Mouse (Mus musculus): ENCODE data around the gene Htr2b. TPM values are rescaled to one million over a fixed set of nuclear protein-coding genes. Genes with fewer than 3 reads are reported as not detected.

Htr2b gene
- polyA plus RNA-seq, 1 experiment = 2.0 TPM

DNA sequence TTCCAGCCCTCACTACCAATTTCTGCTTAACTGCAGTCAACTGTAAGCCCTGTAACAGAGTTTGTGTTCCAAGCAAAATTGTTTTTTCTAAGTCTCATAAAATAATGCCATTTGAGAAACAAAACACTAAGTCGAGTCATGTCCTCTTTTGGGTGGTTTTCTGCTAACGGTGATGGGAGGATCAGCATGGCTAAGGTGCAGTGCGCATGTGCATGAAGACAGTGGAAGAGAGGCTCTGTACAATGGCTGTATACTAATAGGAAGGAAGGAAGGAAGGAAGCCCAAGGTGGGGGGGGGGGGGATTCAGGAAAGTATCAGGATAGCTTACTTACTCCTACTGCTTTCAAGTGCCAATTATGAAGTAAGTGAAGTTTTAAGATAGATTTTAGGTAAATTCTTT is 2.4 kb upstream of the Htr2b start:
- no peak for DNase-seq (ENCODE audit: low read depth, low spot score)
- WGBS = 75% methylated on average over 3 of the region's 3 CpGs

DNA sequence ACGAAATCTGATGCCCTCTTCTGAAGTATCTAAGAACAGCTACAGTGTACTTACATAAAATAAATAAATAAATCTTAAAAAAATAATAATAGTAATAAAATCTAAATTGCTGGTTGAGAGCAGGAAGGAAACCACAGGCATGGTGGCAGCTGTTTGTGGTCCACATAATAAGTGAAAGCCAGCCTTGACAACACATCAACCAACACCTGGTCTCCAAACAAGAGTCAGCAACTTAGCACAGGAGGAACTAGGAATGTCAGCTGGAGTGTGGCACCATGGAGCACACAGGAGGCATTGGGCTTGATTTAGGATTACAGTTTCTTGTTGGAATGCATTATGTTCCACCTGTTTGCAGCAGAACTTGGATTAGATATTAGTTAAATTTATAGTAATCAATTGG is 6.7 kb downstream of the Htr2b start:
- 90% methylated on average over 1 of the region's 1 CpGs for WGBS

GRCm38 (mm10) chr1:86094413-86094812 is 17.4 kb downstream of the Htr2b start:
- DNase-seq (ENCODE audit: low read depth, low spot score) = no peak

More for the DNA sequence above, 6.7 kb downstream of the Htr2b start:
- DNase-seq (ENCODE audit: low read depth, low spot score) = no peak

DNA sequence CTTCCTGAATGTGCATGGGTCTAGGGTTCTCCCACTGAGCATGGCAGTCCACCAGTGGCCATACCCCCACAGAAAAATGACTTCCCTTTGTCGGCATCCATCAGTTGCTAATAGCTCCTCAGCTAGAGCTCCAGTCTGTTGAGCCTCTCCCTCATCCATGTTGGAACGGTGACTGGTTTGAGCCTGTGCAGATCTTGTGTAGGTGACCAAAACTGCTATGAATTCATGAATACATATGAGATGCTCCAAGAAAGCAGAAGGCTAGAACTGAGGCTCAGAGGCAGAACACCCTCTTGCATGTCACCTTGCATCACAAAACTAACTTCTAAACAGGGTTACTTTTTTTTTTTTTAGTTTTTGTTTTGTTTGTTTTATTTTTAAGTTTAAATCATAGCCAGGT is 35.2 kb downstream of the Htr2b start:
- DNase-seq (ENCODE audit: low read depth, low spot score) = no peak
- WGBS = 98% methylated on average over 2 of the region's 2 CpGs

More at GRCm38 (mm10) chr1:86094413-86094812, 17.4 kb downstream of the Htr2b start:
- 79% methylated on average over 7 of the region's 7 CpGs for WGBS

GRCm38 (mm10) chr1:86064271-86064991 is 47.3 kb downstream of the Htr2b start, which contains the start of gene Psmd1:
Gene Psmd1 (plus strand): TSS chr1:86064387.
- no peak for DNase-seq (ENCODE audit: low read depth, low spot score)
- under 1% methylated on average over 46 of the region's 47 CpGs for WGBS

GRCm38 (mm10) chr1:86062523-86062922 is 49.2 kb downstream of the Htr2b start:
- no peak for DNase-seq (ENCODE audit: low read depth, low spot score)
- WGBS = 60% methylated on average over 6 of the region's 6 CpGs

GRCm38 (mm10) chr1:86058856-86059769 is 52.7 kb downstream of the Htr2b start:
- 7% methylated on average over 21 of the region's 21 CpGs for WGBS
- peak; percentile 98 for DNase-seq (ENCODE audit: low read depth, low spot score)

DNA sequence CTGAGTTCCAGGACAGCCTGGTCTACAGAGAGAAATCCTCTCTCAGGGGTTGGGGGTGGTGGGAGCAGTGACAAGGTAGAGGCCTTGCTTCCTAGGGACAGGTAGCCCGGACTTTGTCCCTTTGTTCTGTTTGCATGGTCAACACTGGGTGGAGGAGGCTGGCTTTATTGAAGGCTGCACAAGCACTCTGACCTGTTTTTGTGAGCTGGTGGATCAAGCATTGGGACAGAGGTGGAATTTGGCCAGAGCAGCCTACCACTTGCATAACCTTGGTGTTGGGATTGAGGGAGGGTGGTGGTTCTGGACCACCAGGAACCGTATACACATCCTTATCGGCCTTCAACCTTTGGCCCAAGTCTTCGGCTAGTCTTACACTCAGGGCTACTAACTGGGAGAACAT is 55.5 kb downstream of the Htr2b start:
- 29% methylated on average over 4 of the region's 4 CpGs for WGBS
- DNase-seq (ENCODE audit: low read depth, low spot score) = no peak

- DNase-seq (ENCODE audit: low read depth, low spot score) = no peak
- 23% methylated on average over 3 of the region's 3 CpGs for WGBS
Measured at GRCm38 (mm10) chr1:86054943-86055342, 56.8 kb downstream of the Htr2b start.

DNA sequence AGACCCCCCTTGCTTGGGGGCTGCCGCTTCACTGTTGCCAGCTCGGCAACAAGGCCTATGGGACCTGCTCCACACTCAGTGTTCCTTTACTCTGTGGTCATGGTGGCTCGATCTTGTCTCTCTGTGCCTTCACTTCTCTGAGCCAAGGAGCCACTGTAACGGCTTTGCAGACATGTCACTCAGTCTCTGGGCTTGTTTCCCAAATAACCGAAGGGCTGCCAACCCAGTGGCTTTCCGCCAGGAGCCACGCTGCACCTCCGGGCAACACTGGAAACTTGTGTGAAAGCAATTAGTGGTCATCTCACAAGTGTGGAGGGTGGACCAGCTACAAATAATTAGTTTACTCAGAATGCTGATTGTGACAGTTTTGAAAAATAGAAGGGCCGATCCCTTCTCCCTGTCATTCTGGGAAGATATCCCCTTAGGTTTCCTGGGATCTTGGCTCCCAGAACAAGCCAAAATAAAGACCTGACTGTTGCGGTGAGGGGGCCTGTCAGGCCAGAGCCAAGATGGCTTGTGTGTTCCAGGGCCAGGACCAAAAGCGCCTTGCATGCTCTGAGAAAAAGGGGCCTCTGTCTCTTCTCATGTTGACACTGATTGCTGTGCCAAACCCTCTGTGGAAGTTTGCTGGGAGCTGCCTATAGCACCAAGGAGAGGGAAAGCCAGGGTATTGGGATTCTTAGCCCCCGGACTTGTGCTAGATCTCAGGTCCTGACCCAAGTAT is 58.4 kb downstream of the Htr2b start:
- DNase-seq (ENCODE audit: low read depth, low spot score) = no peak
- WGBS = 60% methylated on average over 12 of the region's 12 CpGs

Other genes with a start within 250 kb of the Htr2b start
- 107 and 112 TPM in 2 replicates for gene Itm2c, start 217.7 kb downstream of the Htr2b start, polyA plus RNA-seq (2012; rRNA removed)
- gene 4933407L21Rik, start 183.5 kb downstream of the Htr2b start, polyA plus RNA-seq (2012; rRNA removed) = 0.14 and 0.21 TPM in 2 replicates
- gene Gpr55, start 151.0 kb downstream of the Htr2b start, polyA plus RNA-seq (2012; rRNA removed) = 2.0 and 4.9 TPM in 2 replicates
- not detected in 2 replicates for gene Spata3, start 95.2 kb downstream of the Htr2b start, polyA plus RNA-seq (2012; rRNA removed)
- 4.2 and 7.3 TPM in 2 replicates for gene 2810459M11Rik, start 66.1 kb downstream of the Htr2b start, polyA plus RNA-seq (2012; rRNA removed)
- 55.9 and 64.8 TPM in 2 replicates for gene Psmd1, start 47.6 kb downstream of the Htr2b start, polyA plus RNA-seq (2012; rRNA removed)
- not detected in 2 replicates for gene Gm21972, start 21.7 kb upstream of the Htr2b start, polyA plus RNA-seq (2012; rRNA removed)
- 1.8 and 1.9 TPM in 2 replicates for gene Armc9, start 42.8 kb upstream of the Htr2b start, polyA plus RNA-seq (2012; rRNA removed)
- gene B3gnt7, start 190.9 kb upstream of the Htr2b start, polyA plus RNA-seq (2012; rRNA removed) = 89.1 and 133 TPM in 2 replicates
- gene Ncl, start 247.4 kb upstream of the Htr2b start, polyA plus RNA-seq (2012; rRNA removed) = 4.9 and 6.1 TPM in 2 replicates

All from large intestine, adult 2 months (tissue).